ENCODE assay signal across 9 mouse cellular contexts in genomic region chr4:21990580-21991235, GRCm38 (mm10). TPM values are rescaled to one million over a fixed set of nuclear protein-coding genes. Genes with fewer than 3 reads are reported as not detected.
A peak's percentile ranks its signal among the peaks of the same experiment; 100 is the strongest.
DNase-seq lines count a peak whose midpoint lies in the region; ATAC-seq and TF ChIP-seq lines count a peak whose summit lies in the region.
"Had no signal": no experiment of that assay in that cellular context is flagged by ENCODE, and none has a peak within 500 bp of the region (broad histone marks: within the 10 kb centered on the region; RNA-seq: fewer than 3 reads in every experiment).

No protein-coding gene starts in this region.

- 41% methylated on average over 3 of the region's 3 CpGs for WGBS in embryonic facial prominence, embryonic 11.5 days
- WGBS in embryonic facial prominence, embryonic 10.5 days = 53% methylated on average over 3 of the region's 3 CpGs
- WGBS in midbrain, embryonic 12.5 days = 44% methylated on average over 3 of the region's 3 CpGs
- 50% methylated on average over 3 of the region's 3 CpGs for WGBS in midbrain, embryonic 10.5 days
- WGBS in small intestine, adult 2 months = 30% methylated on average over 3 of the region's 3 CpGs

- peak; percentile 64 for DNase-seq in embryonic facial prominence, embryonic 11.5 days (ENCODE audit: low spot score)
- DNase-seq in embryonic facial prominence, embryonic 10.5 days (ENCODE audit: low spot score) = no peak
- no peak for DNase-seq in midbrain, embryonic 10.5 days (ENCODE audit: low spot score)
- DNase-seq in gonadal fat pad, adult 2 months (ENCODE audit: low read depth) = peak; percentile 1
- DNase-seq in urinary bladder, postnatal 25 days (ENCODE audit: low spot score) = no peak
- DNase-seq in cerebellum, postnatal 4 days (ENCODE audit: low spot score in 2 of 2) = no peak
- DNase-seq: cerebellum, postnatal 25 days had no signal

- TF ChIP-seq POLR2A in small intestine, adult 2 months (IDR thresholded peaks at IDR 0.05; ENCODE audit: low read depth, low read length) = no peak

- TF ChIP-seq CTCF in small intestine, adult 2 months (IDR thresholded peaks at IDR 0.05; ENCODE audit: extremely low read depth, insufficient read length, insufficient replicate concordance, low read depth, low read length) = 0 out of 2 replicates have a peak, but pooled peaks have one; percentile 15

- no peak overlapping the region for H3K4me2 ChIP-seq in embryonic facial prominence, embryonic 11.5 days (ENCODE audit: low read depth, low read length)
- no peak overlapping the region for H3K4me2 ChIP-seq in midbrain, embryonic 12.5 days (replicated peaks)

- H3K36me3 ChIP-seq in embryonic facial prominence, embryonic 11.5 days (replicated peaks; ENCODE audit: control insufficient read depth, insufficient read depth, low read depth, low read length) = no peaks in the 10 kb centered on the region
- H3K36me3 ChIP-seq in embryonic facial prominence, embryonic 10.5 days (replicated peaks) = peaks cover 25% of the 10 kb centered on the region
- peaks cover 32% of the 10 kb centered on the region for H3K36me3 ChIP-seq in midbrain, embryonic 12.5 days
- H3K36me3 ChIP-seq in midbrain, embryonic 10.5 days = peaks cover 34% of the 10 kb centered on the region
- no peaks in the 10 kb centered on the region for H3K36me3 ChIP-seq in small intestine, adult 2 months (ENCODE audit: control insufficient read depth, insufficient read depth, low read length)

- no peaks in the 10 kb centered on the region for H3K9me3 ChIP-seq in embryonic facial prominence, embryonic 11.5 days (replicated peaks; ENCODE audit: control insufficient read depth, low read length)
- H3K9me3 ChIP-seq in embryonic facial prominence, embryonic 10.5 days = no peaks in the 10 kb centered on the region
- H3K9me3 ChIP-seq in midbrain, embryonic 12.5 days = no peaks in the 10 kb centered on the region
- no peaks in the 10 kb centered on the region for H3K9me3 ChIP-seq in midbrain, embryonic 10.5 days (replicated peaks)

- no peak overlapping the region for H3K4me3 ChIP-seq in embryonic facial prominence, embryonic 11.5 days (ENCODE audit: low read depth, low read length)
- no peak overlapping the region for H3K4me3 ChIP-seq in embryonic facial prominence, embryonic 10.5 days
- no peak overlapping the region for H3K4me3 ChIP-seq in midbrain, embryonic 12.5 days
- no peak overlapping the region for H3K4me3 ChIP-seq in midbrain, embryonic 10.5 days
- no peak overlapping the region for H3K4me3 ChIP-seq in small intestine, adult 2 months (ENCODE audit: low read depth, low read length)

- no peaks in the 10 kb centered on the region for H3K27me3 ChIP-seq in embryonic facial prominence, embryonic 11.5 days (ENCODE audit: control insufficient read depth, insufficient read depth, low read length)
- no peaks in the 10 kb centered on the region for H3K27me3 ChIP-seq in embryonic facial prominence, embryonic 10.5 days (replicated peaks; ENCODE audit: low read depth, poor library complexity, severe bottlenecking)
- no peaks in the 10 kb centered on the region for H3K27me3 ChIP-seq in midbrain, embryonic 12.5 days
- H3K27me3 ChIP-seq in midbrain, embryonic 10.5 days (ENCODE audit: low read depth, poor library complexity, severe bottlenecking) = no peaks in the 10 kb centered on the region
- no peaks in the 10 kb centered on the region for H3K27me3 ChIP-seq in small intestine, adult 2 months (ENCODE audit: control insufficient read depth, insufficient read depth, low read length)

- H3K9ac ChIP-seq in embryonic facial prominence, embryonic 11.5 days (replicated peaks; ENCODE audit: low read length) = no peak overlapping the region
- no peak overlapping the region for H3K9ac ChIP-seq in midbrain, embryonic 12.5 days (replicated peaks)

- H3K4me1 ChIP-seq in embryonic facial prominence, embryonic 11.5 days (ENCODE audit: control insufficient read depth, insufficient read depth, low read length) = no peaks in the 10 kb centered on the region; the same call in 1 of the 2 replicates
- peaks cover 12% of the 10 kb centered on the region for H3K4me1 ChIP-seq in embryonic facial prominence, embryonic 10.5 days
- H3K4me1 ChIP-seq in midbrain, embryonic 12.5 days = no peaks in the 10 kb centered on the region
- no peaks in the 10 kb centered on the region for H3K4me1 ChIP-seq in midbrain, embryonic 10.5 days
- no peaks in the 10 kb centered on the region for H3K4me1 ChIP-seq in small intestine, adult 2 months (ENCODE audit: control insufficient read depth, insufficient read depth, insufficient read length, low read length)

- ATAC-seq in embryonic facial prominence, embryonic 11.5 days (replicated peaks; ENCODE audit: insufficient number of reproducible peaks, low FRiP score, low TSS enrichment, low read depth) = no peak
- ATAC-seq in midbrain, embryonic 12.5 days (ENCODE audit: low FRiP score, low read depth) = peak; percentile 61; the same call in 1 of the 2 replicates

- H3K27ac ChIP-seq in embryonic facial prominence, embryonic 11.5 days (replicated peaks; ENCODE audit: low read depth, low read length) = no peak overlapping the region
- no peak overlapping the region for H3K27ac ChIP-seq in embryonic facial prominence, embryonic 10.5 days (replicated peaks)
- H3K27ac ChIP-seq in midbrain, embryonic 12.5 days (replicated peaks) = no peak overlapping the region
- H3K27ac ChIP-seq in midbrain, embryonic 10.5 days (replicated peaks) = no peak overlapping the region
- no peak overlapping the region for H3K27ac ChIP-seq in small intestine, adult 2 months (ENCODE audit: insufficient read depth, low read depth, low read length)

RNA-seq across cellular contexts. Expression of gene Faxc, which starts 59.6 kb away (rescaled TPM):
- 15.3 and 15.7 TPM in 2 replicates for polyA plus RNA-seq in embryonic facial prominence, embryonic 11.5 days (2014; fragmentation: Nextera tagmentation; extraction: Ambion mirVana)
- polyA plus RNA-seq in embryonic facial prominence, embryonic 10.5 days (2016; fragmentation: Nextera tagmentation; extraction: Ambion mirVana) = 11.6 TPM in 2 replicates
- polyA plus RNA-seq in midbrain, embryonic 12.5 days (2016; fragmentation: Nextera tagmentation; extraction: Ambion mirVana) = 24.9 and 30.5 TPM in 2 replicates
- polyA plus RNA-seq in midbrain, embryonic 10.5 days (2016; fragmentation: Nextera tagmentation; extraction: Ambion mirVana) = 9.6 and 13.3 TPM in 2 replicates
- polyA plus RNA-seq in gonadal fat pad, adult 2 months (2012; rRNA removed) = 1.1 and 1.3 TPM in 2 replicates
- 0.51 and 0.61 TPM in 2 replicates for polyA plus RNA-seq in small intestine, adult 2 months (2012; rRNA removed)

Comparison
In these comparisons a context has a peak if more than half of its experiments do, and no peak if none do; other contexts are left out.
1. DNase-seq: peak in embryonic facial prominence, embryonic 11.5 days (single experiment) and gonadal fat pad, adult 2 months (single experiment); none in embryonic facial prominence, embryonic 10.5 days (single experiment), midbrain, embryonic 10.5 days (single experiment), urinary bladder, postnatal 25 days (single experiment) and cerebellum, postnatal 4 days (0 of 2).